Mouse (Mus musculus): ENCODE data around the gene Asic2. TPM values are rescaled to one million over a fixed set of nuclear protein-coding genes. Genes with fewer than 3 reads are reported as not detected.

Gene Asic2
- polyA plus RNA-seq, 1 experiment from 2014 or later, result 0.07 TPM

- no peak for ATAC-seq (ENCODE audit: extremely low read depth, insufficient number of reproducible peaks, low FRiP score, low TSS enrichment)
- no peak overlapping the region for H3K27ac ChIP-seq (replicated peaks)
- WGBS, result 7% methylated on average over 8 of the region's 8 CpGs
These were observed 70.5 kb downstream of the Asic2 start for GRCm38 (mm10) chr11:81897547-81898354.

GRCm38 (mm10) chr11:81896511-81896910 lies 71.7 kb downstream of the Asic2 start:
- 70% methylated on average over 6 of the region's 6 CpGs for WGBS
- Histone ChIP-seq H3K27me3 (replicated peaks) (0 out of 2 replicates have a peak, but pooled peaks cover 16% of the 10 kb centered on the region), H3K9me3 (no peaks in the 10 kb centered on the region), H3K4me2 (no peak overlapping the region), H3K4me3 (no peak overlapping the region), H3K4me1 (no peaks in the 10 kb centered on the region), H3K36me3 (no peaks in the 10 kb centered on the region), H3K27ac (replicated peaks) (no peak overlapping the region), H3K9ac (no peak overlapping the region)
- ATAC-seq (ENCODE audit: extremely low read depth, insufficient number of reproducible peaks, low FRiP score, low TSS enrichment), result no peak

More at GRCm38 (mm10) chr11:81897547-81898354, 70.5 kb downstream of the Asic2 start:
- Histone ChIP-seq H3K4me1 (no peaks in the 10 kb centered on the region), H3K4me3 (no peak overlapping the region), H3K9ac (no peak overlapping the region), H3K36me3 (no peaks in the 10 kb centered on the region), H3K4me2 (no peak overlapping the region), H3K9me3 (no peaks in the 10 kb centered on the region), H3K27me3 (replicated peaks) (0 out of 2 replicates have a peak, but pooled peaks cover 16% of the 10 kb centered on the region)

GRCm38 (mm10) chr11:81871506-81872213 lies 96.6 kb downstream of the Asic2 start:
- Histone ChIP-seq H3K9ac (no peak overlapping the region), H3K36me3 (no peaks in the 10 kb centered on the region), H3K4me2 (no peak overlapping the region), H3K27me3 (replicated peaks) (no peaks in the 10 kb centered on the region), H3K4me1 (peaks cover 7% of the 10 kb centered on the region), H3K4me3 (no peak overlapping the region), H3K27ac (replicated peaks) (no peak overlapping the region), H3K9me3 (no peaks in the 10 kb centered on the region)
- ATAC-seq (ENCODE audit: extremely low read depth, insufficient number of reproducible peaks, low FRiP score, low TSS enrichment), result no peak
- WGBS, result 22% methylated on average over 9 of the region's 9 CpGs

GRCm38 (mm10) chr11:81865661-81866382 lies 102.4 kb downstream of the Asic2 start:
- Histone ChIP-seq H3K36me3 (no peaks in the 10 kb centered on the region), H3K9ac (no peak overlapping the region), H3K27me3 (replicated peaks) (no peaks in the 10 kb centered on the region), H3K4me2 (no peak overlapping the region), H3K9me3 (no peaks in the 10 kb centered on the region), H3K4me1 (no peaks in the 10 kb centered on the region), H3K27ac (replicated peaks) (no peak overlapping the region), H3K4me3 (no peak overlapping the region)
- 54% methylated on average over 10 of the region's 10 CpGs for WGBS
- ATAC-seq (ENCODE audit: extremely low read depth, insufficient number of reproducible peaks, low FRiP score, low TSS enrichment), result no peak

GRCm38 (mm10) chr11:81860250-81860972 lies 107.8 kb downstream of the Asic2 start, which contains the start of gene 5530401A14Rik:
Gene 5530401A14Rik, plus strand, starts transcription at chr11:81860673.
- ATAC-seq (ENCODE audit: extremely low read depth, insufficient number of reproducible peaks, low FRiP score, low TSS enrichment), result no peak
- 50% methylated on average over 4 of the region's 4 CpGs for WGBS

GRCm38 (mm10) chr11:81847773-81848490 lies 120.3 kb downstream of the Asic2 start:
- 56% methylated on average over 1 of the region's 1 CpGs for WGBS
- H3K36me3 ChIP-seq, result no peaks in the 10 kb centered on the region
- no peak overlapping the region for H3K4me2 ChIP-seq
- no peaks in the 10 kb centered on the region for H3K9me3 ChIP-seq
- no peaks in the 10 kb centered on the region for H3K4me1 ChIP-seq
- H3K4me3 ChIP-seq, result no peak overlapping the region
- no peaks in the 10 kb centered on the region for H3K27me3 ChIP-seq (replicated peaks)
- no peak for ATAC-seq (ENCODE audit: extremely low read depth, insufficient number of reproducible peaks, low FRiP score, low TSS enrichment)
- H3K9ac ChIP-seq, result no peak overlapping the region
- no peak overlapping the region for H3K27ac ChIP-seq (replicated peaks)

More at GRCm38 (mm10) chr11:81860250-81860972, 107.8 kb downstream of the Asic2 start, which contains the start of gene 5530401A14Rik:
- Histone ChIP-seq H3K36me3 (no peaks in the 10 kb centered on the region), H3K4me3 (no peak within 1 kb of the TSS), H3K9ac (no peak within 1 kb of the TSS), H3K4me1 (no peaks in the 10 kb centered on the region), H3K9me3 (no peaks in the 10 kb centered on the region), H3K4me2 (no peak within 1 kb of the TSS), H3K27me3 (replicated peaks) (no peaks in the 10 kb centered on the region), H3K27ac (replicated peaks) (no peak within 1 kb of the TSS)

- WGBS, result 71% methylated on average over 3 of the region's 3 CpGs
- no peak overlapping the region for H3K27ac ChIP-seq (replicated peaks)
These were observed 122.6 kb downstream of the Asic2 start for GRCm38 (mm10) chr11:81845686-81846036.

GRCm38 (mm10) chr11:81845010-81845685 lies 123.1 kb downstream of the Asic2 start:
- no peaks in the 10 kb centered on the region for H3K9me3 ChIP-seq
- ATAC-seq (ENCODE audit: extremely low read depth, insufficient number of reproducible peaks, low FRiP score, low TSS enrichment), result no peak
- no peak overlapping the region for H3K4me2 ChIP-seq
- WGBS, result 58% methylated on average over 5 of the region's 5 CpGs
- H3K27ac ChIP-seq (replicated peaks), result no peak overlapping the region
- H3K9ac ChIP-seq, result no peak overlapping the region
- no peaks in the 10 kb centered on the region for H3K36me3 ChIP-seq
- no peaks in the 10 kb centered on the region for H3K27me3 ChIP-seq (replicated peaks)
- no peak overlapping the region for H3K4me3 ChIP-seq
- H3K4me1 ChIP-seq, result no peaks in the 10 kb centered on the region

More at GRCm38 (mm10) chr11:81845686-81846036, 122.6 kb downstream of the Asic2 start:
- Histone ChIP-seq H3K27me3 (replicated peaks) (no peaks in the 10 kb centered on the region), H3K9ac (no peak overlapping the region), H3K36me3 (no peaks in the 10 kb centered on the region), H3K4me2 (no peak overlapping the region), H3K4me1 (no peaks in the 10 kb centered on the region), H3K9me3 (no peaks in the 10 kb centered on the region), H3K4me3 (no peak overlapping the region)
- ATAC-seq (ENCODE audit: extremely low read depth, insufficient number of reproducible peaks, low FRiP score, low TSS enrichment), result no peak

- H3K4me3 ChIP-seq, result no peak overlapping the region
- H3K4me2 ChIP-seq, result no peak overlapping the region
- no peak overlapping the region for H3K27ac ChIP-seq (replicated peaks)
- no peaks in the 10 kb centered on the region for H3K9me3 ChIP-seq
- H3K4me1 ChIP-seq, result no peaks in the 10 kb centered on the region
- no peak for ATAC-seq (ENCODE audit: extremely low read depth, insufficient number of reproducible peaks, low FRiP score, low TSS enrichment)
- WGBS, result 31% methylated on average over 2 of the region's 2 CpGs
- H3K27me3 ChIP-seq (replicated peaks), result no peaks in the 10 kb centered on the region
- no peak overlapping the region for H3K9ac ChIP-seq
- H3K36me3 ChIP-seq, result no peaks in the 10 kb centered on the region
These were observed 127.3 kb downstream of the Asic2 start for GRCm38 (mm10) chr11:81841001-81841400.

GRCm38 (mm10) chr11:81838426-81838825 lies 129.8 kb downstream of the Asic2 start:
- no peaks in the 10 kb centered on the region for H3K4me1 ChIP-seq
- no peaks in the 10 kb centered on the region for H3K36me3 ChIP-seq
- no peak overlapping the region for H3K4me2 ChIP-seq
- H3K4me3 ChIP-seq, result no peak overlapping the region
- no peak for ATAC-seq (ENCODE audit: extremely low read depth, insufficient number of reproducible peaks, low FRiP score, low TSS enrichment)
- 64% methylated on average over 4 of the region's 4 CpGs for WGBS
- no peak overlapping the region for H3K27ac ChIP-seq (replicated peaks)
- H3K9ac ChIP-seq, result no peak overlapping the region
- H3K9me3 ChIP-seq, result no peaks in the 10 kb centered on the region
- H3K27me3 ChIP-seq (replicated peaks), result no peaks in the 10 kb centered on the region

All from heart, embryonic 13.5 days (tissue).